Mouse (Mus musculus) hindbrain, embryonic 16.5 days (tissue): ENCODE data around the gene Epn1. TPM values are rescaled to one million over a fixed set of nuclear protein-coding genes. Genes with fewer than 3 reads are reported as not detected.
A peak's percentile ranks its signal among the peaks of the same experiment; 100 is the strongest.

Experiments used
- ATAC-seq: fragments of 200-750 bp; cut with Nextera tagmentation; 2 replicates; pipeline ENCODE4 v1.8.0; 2017; ENCODE audit warnings: moderate TSS enrichment, moderate library complexity
- H3K27ac ChIP-seq: fragments of 300-500 bp; sonication (generic); 2 replicates; pipeline ENCODE4 v1.5.1; 2014; ENCODE audit warnings: low read depth, mild to moderate bottlenecking, control low read depth, low read length, moderate library complexity
- H3K27me3 ChIP-seq: fragments of 300-500 bp; sonication (generic); replicated peaks from 2 replicates; pipeline ENCODE4 v1.6.1; 2014; ENCODE audit warnings: low read length; ENCODE audit not compliant: control insufficient read depth, insufficient read depth
- H3K36me3 ChIP-seq: fragments of 300-500 bp; sonication (generic); 2 replicates; pipeline ENCODE4 v1.6.1; 2014; ENCODE audit warnings: mild to moderate bottlenecking, low read length, moderate library complexity, mixed read lengths; ENCODE audit not compliant: control insufficient read depth, insufficient read depth
- H3K4me1 ChIP-seq: fragments of 300-500 bp; sonication (generic); 2 replicates; pipeline ENCODE4 v1.6.1; 2014; ENCODE audit warnings: low read depth, low read length; ENCODE audit not compliant: control insufficient read depth, insufficient read depth
- H3K4me2 ChIP-seq: fragments of 300-500 bp; sonication (generic); 2 replicates; pipeline ENCODE4 v1.6.1; 2014; ENCODE audit warnings: mild to moderate bottlenecking, low read length, control low read depth, moderate library complexity
- H3K4me3 ChIP-seq: fragments of 300-500 bp; sonication (generic); 2 replicates; pipeline ENCODE4 v1.5.1; 2014; ENCODE audit warnings: mild to moderate bottlenecking, low read length, control low read depth, moderate library complexity
- H3K9ac ChIP-seq: fragments of 300-500 bp; sonication (generic); 2 replicates; pipeline ENCODE4 v1.6.1; 2014; ENCODE audit warnings: low read depth, mild to moderate bottlenecking, control low read depth, low read length, moderate library complexity
- H3K9me3 ChIP-seq: fragments of 300-500 bp; sonication (generic); 2 replicates; pipeline ENCODE4 v1.6.1; 2014; ENCODE audit warnings: mild to moderate bottlenecking, low read length, moderate library complexity; ENCODE audit not compliant: control insufficient read depth
- WGBS: fragments of 180-500 bp; shearing (Covaris S2); extraction: QIAGEN DNeasy Blood & Tissue Kit; methylation state at CpG from one replicate; pipeline ENCODE4 v1.1.7; 2014; 5-methylcytosine and 5-hydroxymethylcytosine counted together
- microRNA-seq: library from miRNA; unstranded; fragments of <30 nt; microRNA quantifications from one replicate; pipeline ENCODE4, GENCODE M21; 2017
- polyA plus RNA-seq: library from polyadenylated mRNA; unstranded; fragments of >200 nt; fragmentation: Nextera tagmentation; extraction: Ambion mirVana; gene quantifications from 2 replicates; pipeline ENCODE4 v1.2.1, GENCODE M21; 2015

The Epn1 gene
- polyA plus RNA-seq, 1 experiment from 2014 or later, result 115 TPM

DNA sequence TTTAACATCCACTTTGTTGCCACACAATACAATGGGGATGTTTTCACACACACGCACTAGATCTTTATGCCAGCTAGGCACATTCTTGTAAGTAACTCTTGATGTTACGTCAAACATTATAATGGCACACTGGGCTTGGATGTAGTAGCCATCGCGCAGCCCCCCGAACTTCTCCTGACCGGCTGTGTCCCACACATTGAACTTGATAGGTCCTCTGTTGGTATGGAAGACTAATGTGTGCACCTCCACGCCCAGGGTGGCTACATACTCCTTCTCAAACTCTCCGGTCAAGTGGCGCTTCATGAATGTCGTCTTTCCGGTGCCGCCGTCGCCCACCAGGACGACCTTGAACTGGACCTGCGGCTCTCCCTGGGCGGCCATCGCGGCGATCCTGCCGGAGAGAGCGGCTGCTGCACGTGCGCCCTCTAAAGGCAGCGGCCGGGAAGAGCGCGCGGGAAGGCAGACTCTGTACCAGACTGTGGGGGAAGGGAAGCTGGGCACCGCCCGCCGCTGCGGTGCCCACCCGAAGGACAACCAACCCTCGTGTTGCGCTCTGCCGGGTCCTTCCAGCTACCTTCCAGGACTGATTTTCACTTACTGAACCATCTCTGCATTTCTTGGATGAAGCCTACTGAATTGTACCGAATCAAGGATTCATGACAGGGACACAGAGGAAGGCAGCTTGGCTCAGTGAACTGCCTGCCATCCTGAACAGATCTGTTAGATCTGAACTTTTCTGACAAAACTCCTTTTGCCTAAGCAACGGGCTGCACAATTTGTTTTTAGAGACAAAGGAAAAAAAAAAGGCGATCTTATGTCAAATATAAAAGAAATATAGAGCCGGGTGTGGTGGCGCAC is 45.7 kb downstream of the Epn1 start, which contains the start of gene Rasl2-9:
TSS of gene Rasl2-9 (minus strand) at position 402 of the 858 bp plus-strand sequence.
- peak within 1 kb of the TSS; percentile 74 for H3K4me2 ChIP-seq
- no peak within 1 kb of the TSS for H3K27ac ChIP-seq
- H3K9me3 ChIP-seq, result no peaks in the 10 kb centered on the region
- H3K4me1 ChIP-seq, result no peaks in the 10 kb centered on the region
- H3K4me3 ChIP-seq, result peak within 1 kb of the TSS; percentile 49
- 17% methylated on average over 40 of the region's 42 CpGs for WGBS
- no peaks in the 10 kb centered on the region for H3K27me3 ChIP-seq
- H3K36me3 ChIP-seq, result no peaks in the 10 kb centered on the region
- H3K9ac ChIP-seq, result peak within 1 kb of the TSS; percentile 67
- peak; percentile 96 for ATAC-seq

Small RNA genes within 50 kb of the gene (microRNA-seq; reads per million reads assigned to microRNA genes)
- not detected for gene Gm26217

Other genes starting within 250 kb of the Epn1 start
- 9.9 and 10.0 TPM in 2 replicates for gene Shisa7, start 235.5 kb upstream of the Epn1 start, polyA plus RNA-seq
- gene Isoc2b, start 210.0 kb upstream of the Epn1 start, polyA plus RNA-seq, result 4.2 and 4.6 TPM in 2 replicates
- gene Isoc2a, start 203.1 kb upstream of the Epn1 start, polyA plus RNA-seq, result 0.89 and 0.93 TPM in 2 replicates
- 0.48 and 0.52 TPM in 2 replicates for gene Gm36210, start 173.7 kb upstream of the Epn1 start, polyA plus RNA-seq
- 3.2 and 4.2 TPM in 2 replicates for gene Zfp628, start 165.0 kb upstream of the Epn1 start, polyA plus RNA-seq
- 35.2 and 39.3 TPM in 2 replicates for gene Nat14, start 158.2 kb upstream of the Epn1 start, polyA plus RNA-seq
- 1.1 and 2.4 TPM in 2 replicates for gene Ssc5d, start 154.4 kb upstream of the Epn1 start, polyA plus RNA-seq
- gene Sbk2, start 115.8 kb upstream of the Epn1 start, polyA plus RNA-seq, result 0.14 TPM in 1 of 2 replicates, not detected in the other
- 0.70 and 0.71 TPM in 2 replicates for gene Sbk3, start 109.1 kb upstream of the Epn1 start, polyA plus RNA-seq
- 49.2 and 53.5 TPM in 2 replicates for gene Zfp579, start 84.1 kb upstream of the Epn1 start, polyA plus RNA-seq
- 8.0 and 9.3 TPM in 2 replicates for gene Zfp524, start 65.8 kb upstream of the Epn1 start, polyA plus RNA-seq
- 28.8 and 34.4 TPM in 2 replicates for gene Fiz1, start 65.5 kb upstream of the Epn1 start, polyA plus RNA-seq
- 0.18 and 1.2 TPM in 2 replicates for gene Gm44973, start 64.7 kb upstream of the Epn1 start, polyA plus RNA-seq
- gene Zfp865, start 59.9 kb upstream of the Epn1 start, polyA plus RNA-seq, result 5.8 and 6.9 TPM in 2 replicates
- gene Ccdc106, start 59.7 kb upstream of the Epn1 start, polyA plus RNA-seq, result 67.3 and 74.5 TPM in 2 replicates
- not detected in 2 replicates for gene 4632433K11Rik, start 46.1 kb upstream of the Epn1 start, polyA plus RNA-seq
- 9.7 and 10.2 TPM in 2 replicates for gene Zfp784, start 41.8 kb upstream of the Epn1 start, polyA plus RNA-seq
- gene Zfp580, start 28.7 kb upstream of the Epn1 start, polyA plus RNA-seq, result 103 and 108 TPM in 2 replicates
- gene U2af2, start 18.1 kb upstream of the Epn1 start, polyA plus RNA-seq, result 91.8 and 103 TPM in 2 replicates
- gene Rfpl4, start 36.7 kb downstream of the Epn1 start, polyA plus RNA-seq, result not detected in 2 replicates
- 0.67 and 0.95 TPM in 2 replicates for gene Rasl2-9, start 45.7 kb downstream of the Epn1 start, polyA plus RNA-seq
- gene Vmn1r55, start 69.4 kb downstream of the Epn1 start, polyA plus RNA-seq, result not detected in 2 replicates
- not detected in 2 replicates for gene Vmn1r56, start 116.5 kb downstream of the Epn1 start, polyA plus RNA-seq
- gene Vmn1r57, start 138.3 kb downstream of the Epn1 start, polyA plus RNA-seq, result not detected in 2 replicates